Mouse (Mus musculus): ENCODE measurements around the gene Ephb4. TPM values are rescaled to one million over a fixed set of nuclear protein-coding genes. Genes with fewer than 3 reads are reported as not detected.
A peak's percentile ranks its signal among the peaks of the same experiment; 100 is the strongest.

The Ephb4 gene
- polyA plus RNA-seq, 1 experiment = 4.5 TPM

- no peaks in the 10 kb centered on the region for H3K4me1 ChIP-seq (ENCODE audit: control insufficient read depth, insufficient read depth, low read length)
- 82% methylated on average over 17 of the region's 17 CpGs for WGBS
- no peak overlapping the region for H3K27ac ChIP-seq (ENCODE audit: control insufficient read depth, insufficient read depth, low read depth, low read length, poor library complexity)
- H3K4me3 ChIP-seq (replicated peaks; ENCODE audit: control insufficient read depth, low read depth, low read length) = no peak overlapping the region
- TF ChIP-seq POLR2A (IDR thresholded peaks at IDR 0.05; ENCODE audit: borderline replicate concordance, control insufficient read depth, low read depth, low read length) (no peak), CTCF (IDR thresholded peaks at IDR 0.05; ENCODE audit: control insufficient read depth, insufficient read depth, low read length) (no peak)
These were observed 4.2 kb downstream of the Ephb4 start for GRCm38 (mm10) chr5:137354091-137354490.

GRCm38 (mm10) chr5:137358382-137358781 is 8.5 kb downstream of the Ephb4 start:
- WGBS = 56% methylated on average over 7 of the region's 7 CpGs
- TF ChIP-seq CTCF (IDR thresholded peaks at IDR 0.05; ENCODE audit: control insufficient read depth, insufficient read depth, low read length) (peak; percentile 50; the same call in 1 of the 2 replicates), POLR2A (IDR thresholded peaks at IDR 0.05; ENCODE audit: borderline replicate concordance, control insufficient read depth, low read depth, low read length) (no peak)
- H3K4me1 ChIP-seq (ENCODE audit: control insufficient read depth, insufficient read depth, low read length) = no peaks in the 10 kb centered on the region

GRCm38 (mm10) chr5:137369665-137370064 is 19.8 kb downstream of the Ephb4 start:
- Histone ChIP-seq H3K4me1 (ENCODE audit: control insufficient read depth, insufficient read depth, low read length) (no peaks in the 10 kb centered on the region), H3K4me3 (replicated peaks; ENCODE audit: control insufficient read depth, low read depth, low read length) (no peak overlapping the region), H3K27ac (ENCODE audit: control insufficient read depth, insufficient read depth, low read depth, low read length, poor library complexity) (no peak overlapping the region)
- WGBS = 84% methylated on average over 11 of the region's 11 CpGs
- TF ChIP-seq POLR2A (IDR thresholded peaks at IDR 0.05; ENCODE audit: borderline replicate concordance, control insufficient read depth, low read depth, low read length) = no peak
- TF ChIP-seq CTCF (IDR thresholded peaks at IDR 0.05; ENCODE audit: control insufficient read depth, insufficient read depth, low read length) = no peak

More at GRCm38 (mm10) chr5:137358382-137358781, 8.5 kb downstream of the Ephb4 start:
- Histone ChIP-seq H3K4me3 (replicated peaks; ENCODE audit: control insufficient read depth, low read depth, low read length) (no peak overlapping the region), H3K27ac (ENCODE audit: control insufficient read depth, insufficient read depth, low read depth, low read length, poor library complexity) (no peak overlapping the region)

- H3K4me1 ChIP-seq (ENCODE audit: control insufficient read depth, insufficient read depth, low read length) = peaks cover 2% of the 10 kb centered on the region
- H3K27ac ChIP-seq (ENCODE audit: control insufficient read depth, insufficient read depth, low read depth, low read length, poor library complexity) = no peak overlapping the region
- H3K4me3 ChIP-seq (replicated peaks; ENCODE audit: control insufficient read depth, low read depth, low read length) = no peak overlapping the region
- WGBS = 79% methylated on average over 12 of the region's 12 CpGs
- TF ChIP-seq POLR2A (IDR thresholded peaks at IDR 0.05; ENCODE audit: borderline replicate concordance, control insufficient read depth, low read depth, low read length) (no peak), CTCF (IDR thresholded peaks at IDR 0.05; ENCODE audit: control insufficient read depth, insufficient read depth, low read length) (no peak)
These were observed 23.6 kb downstream of the Ephb4 start for GRCm38 (mm10) chr5:137373371-137373950.

- TF ChIP-seq CTCF (IDR thresholded peaks at IDR 0.05; ENCODE audit: control insufficient read depth, insufficient read depth, low read length) (no peak), POLR2A (IDR thresholded peaks at IDR 0.05; ENCODE audit: borderline replicate concordance, control insufficient read depth, low read depth, low read length) (no peak)
- Histone ChIP-seq H3K27ac (ENCODE audit: control insufficient read depth, insufficient read depth, low read depth, low read length, poor library complexity) (no peak overlapping the region), H3K4me1 (ENCODE audit: control insufficient read depth, insufficient read depth, low read length) (peaks cover 2% of the 10 kb centered on the region), H3K4me3 (replicated peaks; ENCODE audit: control insufficient read depth, low read depth, low read length) (no peak overlapping the region)
- WGBS = 70% methylated on average over 4 of the region's 4 CpGs
These were observed 24.7 kb downstream of the Ephb4 start for GRCm38 (mm10) chr5:137374521-137375080.

GRCm38 (mm10) chr5:137375627-137376026 is 25.7 kb downstream of the Ephb4 start:
- TF ChIP-seq CTCF (IDR thresholded peaks at IDR 0.05; ENCODE audit: control insufficient read depth, insufficient read depth, low read length) (no peak), POLR2A (IDR thresholded peaks at IDR 0.05; ENCODE audit: borderline replicate concordance, control insufficient read depth, low read depth, low read length) (no peak)
- peaks cover 2% of the 10 kb centered on the region for H3K4me1 ChIP-seq (ENCODE audit: control insufficient read depth, insufficient read depth, low read length)
- H3K4me3 ChIP-seq (replicated peaks; ENCODE audit: control insufficient read depth, low read depth, low read length) = no peak overlapping the region
- WGBS = 54% methylated on average over 2 of the region's 2 CpGs
- H3K27ac ChIP-seq (ENCODE audit: control insufficient read depth, insufficient read depth, low read depth, low read length, poor library complexity) = no peak overlapping the region

GRCm38 (mm10) chr5:137376198-137376597 is 26.3 kb downstream of the Ephb4 start:
- WGBS = 62% methylated on average over 7 of the region's 7 CpGs
- Histone ChIP-seq H3K4me3 (replicated peaks; ENCODE audit: control insufficient read depth, low read depth, low read length) (no peak overlapping the region), H3K4me1 (ENCODE audit: control insufficient read depth, insufficient read depth, low read length) (peaks cover 2% of the 10 kb centered on the region), H3K27ac (ENCODE audit: control insufficient read depth, insufficient read depth, low read depth, low read length, poor library complexity) (no peak overlapping the region)
- TF ChIP-seq POLR2A (IDR thresholded peaks at IDR 0.05; ENCODE audit: borderline replicate concordance, control insufficient read depth, low read depth, low read length) = no peak
- no peak for TF ChIP-seq CTCF (IDR thresholded peaks at IDR 0.05; ENCODE audit: control insufficient read depth, insufficient read depth, low read length)

GRCm38 (mm10) chr5:137376722-137377121 is 26.8 kb downstream of the Ephb4 start:
- no peak overlapping the region for H3K4me3 ChIP-seq (replicated peaks; ENCODE audit: control insufficient read depth, low read depth, low read length)
- WGBS = 74% methylated on average over 9 of the region's 9 CpGs
- no peak overlapping the region; the same call in 1 of the 2 replicates for H3K27ac ChIP-seq (ENCODE audit: control insufficient read depth, insufficient read depth, low read depth, low read length, poor library complexity)
- peaks cover 2% of the 10 kb centered on the region for H3K4me1 ChIP-seq (ENCODE audit: control insufficient read depth, insufficient read depth, low read length)
- no peak for TF ChIP-seq CTCF (IDR thresholded peaks at IDR 0.05; ENCODE audit: control insufficient read depth, insufficient read depth, low read length)
- no peak for TF ChIP-seq POLR2A (IDR thresholded peaks at IDR 0.05; ENCODE audit: borderline replicate concordance, control insufficient read depth, low read depth, low read length)
